Mouse (Mus musculus): ENCODE results near the gene Vkorc1l1.

DNA sequence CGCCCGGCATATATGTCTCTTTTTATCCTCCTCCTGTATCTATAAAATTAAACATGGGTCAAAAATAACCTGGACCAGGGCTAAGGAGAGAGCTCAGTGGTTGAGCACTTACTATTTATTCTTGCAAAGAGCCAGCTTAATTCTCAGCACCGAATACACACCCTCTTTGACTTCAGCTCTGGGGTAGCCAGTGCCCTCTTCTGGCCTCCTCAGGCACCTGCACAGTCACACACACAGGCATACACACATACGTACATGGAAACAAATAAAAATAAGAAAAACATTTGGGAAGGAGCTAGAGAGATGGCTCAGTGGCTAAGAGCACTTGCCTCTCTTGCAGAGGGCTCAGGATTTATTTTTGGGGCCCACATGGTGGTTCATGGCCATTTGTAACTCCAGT, 19.8 kb upstream of the Vkorc1l1 start:
- TF ChIP-seq POLR2A (IDR thresholded peaks at IDR 0.05; ENCODE audit: borderline replicate concordance, insufficient read depth, low read length) = no peak
- no peak for TF ChIP-seq CTCF (IDR thresholded peaks at IDR 0.05; ENCODE audit: borderline replicate concordance, insufficient read depth, low read depth, low read length)

All from cerebellum, adult 2 months (tissue).